Mouse (Mus musculus) ES-E14 (cell line): ENCODE measurements around the gene Snta1. TPM values are rescaled to one million over a fixed set of nuclear protein-coding genes. Genes with fewer than 3 reads are reported as not detected.

ENCODE experiments used
- DNase-seq: peaks from one replicate; pipeline ENCODE4 v3.0.0-alpha.2; 2013; ENCODE audit warnings: low read depth, low spot score
- H3K27ac ChIP-seq: 2 replicates; pipeline ENCODE4 v1.5.1; 2012; ENCODE audit warnings: low read depth, mild to moderate bottlenecking, low read length, moderate library complexity, mixed read lengths; ENCODE audit not compliant: poor library complexity, insufficient read depth, severe bottlenecking
- H3K36me3 ChIP-seq: 2 replicates; pipeline ENCODE4 v1.6.1; 2012; ENCODE audit warnings: mild to moderate bottlenecking, low read length, moderate library complexity, mixed read lengths; ENCODE audit not compliant: control insufficient read depth, poor library complexity, insufficient read depth, severe bottlenecking
- H3K4me1 ChIP-seq, 2 experiments: fragments of 150-350 bp in 1 of 2; sonication (generic) in 1 of 2; 2 replicates each; pipeline ENCODE4 v1.6.1; 2012; ENCODE audit warnings: low read length in 2 of 2, mild to moderate bottlenecking in 1 of 2, mixed read lengths in 1 of 2; ENCODE audit not compliant: control insufficient read depth in 2 of 2, insufficient read depth in 2 of 2, poor library complexity in 1 of 2
- H3K4me3 ChIP-seq, 2 experiments: fragments of 150-350 bp in 1 of 2; sonication (generic) in 1 of 2; 2 replicates each; pipeline ENCODE4 v1.5.1; 2012; ENCODE audit warnings: low read length in 2 of 2, low read depth in 1 of 2, mild to moderate bottlenecking in 1 of 2, mixed read lengths in 1 of 2; ENCODE audit not compliant: insufficient read depth in 1 of 2, poor library complexity in 1 of 2, severe bottlenecking in 1 of 2
- H3K9ac ChIP-seq: 2 replicates; pipeline ENCODE4 v1.6.1; 2012; ENCODE audit warnings: low read depth, mild to moderate bottlenecking, low read length, mixed read lengths; ENCODE audit not compliant: poor library complexity, insufficient read depth, severe bottlenecking
- H3K9me3 ChIP-seq: fragments of 150-350 bp; sonication (generic); 2 replicates; pipeline ENCODE4 v1.6.1; 2012; ENCODE audit warnings: low read depth, mild to moderate bottlenecking, low read length; ENCODE audit not compliant: control insufficient read depth, insufficient read depth
- CHD2 ChIP-seq: IDR thresholded peaks from 2 replicates; pipeline ENCODE4 v1.6.1; 2014; ENCODE audit warnings: mild to moderate bottlenecking, low read depth, low read length, inconsistent platforms
- HCFC1 ChIP-seq: IDR thresholded peaks from 2 replicates; pipeline ENCODE4 v1.6.1; 2012; ENCODE audit warnings: low read length, inconsistent platforms, borderline replicate concordance; ENCODE audit not compliant: insufficient read depth
- MAFK ChIP-seq: IDR thresholded peaks from 2 replicates; pipeline ENCODE4 v1.6.1; 2014; ENCODE audit warnings: mild to moderate bottlenecking, low read depth, low read length, inconsistent platforms; ENCODE audit not compliant: insufficient read depth
- ZC3H11A ChIP-seq: IDR thresholded peaks from 2 replicates; pipeline ENCODE4 v1.6.1; 2012; ENCODE audit warnings: low read depth, mild to moderate bottlenecking, inconsistent platforms, low read length, borderline replicate concordance
- ZNF384 ChIP-seq: IDR thresholded peaks from 2 replicates; pipeline ENCODE4 v1.6.1; 2012; ENCODE audit warnings: low read depth, low read length, inconsistent platforms
- in situ Hi-C, 2 experiments: fragments of 600-800 bp; cut with MboI; formaldehyde crosslinking; loops; one replicate each; pipeline ENCODE4 v1.15.1; 2025; ENCODE audit warnings: low sequenced_read_pairs in 2 of 2, inconsistent platforms in 1 of 2; ENCODE audit not compliant: unreplicated experiment in 2 of 2
- total RNA-seq: library from RNA; depleted of rRNA; stranded (reverse); fragments of 300-350 nt; gene quantifications from 2 replicates; pipeline ENCODE4 v1.2.3, GENCODE M21; 2012

Snta1 gene
- total RNA-seq, 1 experiment: 11.3 TPM

DNA sequence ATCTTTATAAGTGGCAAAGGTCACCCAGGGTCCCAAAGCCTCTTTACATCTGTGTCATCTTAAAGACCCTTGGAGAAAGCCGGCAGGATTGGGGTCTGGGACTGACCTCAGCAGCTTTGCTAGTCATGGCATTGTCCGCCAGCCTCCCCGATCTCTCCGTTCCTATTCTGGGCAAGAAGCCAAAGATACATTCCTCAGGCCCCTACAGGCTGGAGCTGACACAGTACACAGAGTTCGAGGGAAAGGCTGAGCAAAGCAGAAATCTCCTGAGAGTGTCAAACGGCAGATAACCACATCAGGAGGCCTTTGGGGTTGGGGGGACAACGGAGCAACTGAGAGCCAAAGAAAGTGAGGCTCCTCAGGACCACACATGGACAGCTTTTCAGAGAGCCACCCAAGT, 5.1 kb downstream of the Snta1 start:
- H3K9me3 ChIP-seq: 0 out of 2 replicates have a peak, but pooled peaks cover 4% of the 10 kb centered on the region
- in situ Hi-C loops: no loop called here
- H3K4me1 ChIP-seq: no peaks in the 10 kb centered on the region
- no peak overlapping the region for H3K27ac ChIP-seq
- no peak overlapping the region for H3K4me3 ChIP-seq
- no peak for TF ChIP-seq ZNF384
- no peak for TF ChIP-seq CHD2
- no peak for TF ChIP-seq MAFK
- TF ChIP-seq ZC3H11A: no peak
- no peak for TF ChIP-seq HCFC1
- no peak overlapping the region for H3K9ac ChIP-seq
- no peak for DNase-seq
- 0 out of 2 replicates have a peak, but pooled peaks cover 2% of the 10 kb centered on the region for H3K36me3 ChIP-seq

- no peaks in the 10 kb centered on the region for H3K4me1 ChIP-seq
- in situ Hi-C loops: no loop called here
- H3K9ac ChIP-seq: no peak overlapping the region
- DNase-seq: no peak
- H3K27ac ChIP-seq: no peak overlapping the region
- no peak overlapping the region for H3K4me3 ChIP-seq
- H3K9me3 ChIP-seq: 0 out of 2 replicates have a peak, but pooled peaks cover 3% of the 10 kb centered on the region
- 0 out of 2 replicates have a peak, but pooled peaks cover 2% of the 10 kb centered on the region for H3K36me3 ChIP-seq
- no peak for TF ChIP-seq HCFC1
- TF ChIP-seq MAFK: no peak
- no peak for TF ChIP-seq CHD2
- no peak for TF ChIP-seq ZC3H11A
- no peak for TF ChIP-seq ZNF384
Measured at GRCm38 (mm10) chr2:154401976-154402375, 5.9 kb downstream of the Snta1 start.

GRCm38 (mm10) chr2:154399325-154399724, 8.6 kb downstream of the Snta1 start:
- Histone ChIP-seq H3K9ac (no peak overlapping the region), H3K27ac (no peak overlapping the region), H3K36me3 (0 out of 2 replicates have a peak, but pooled peaks cover 2% of the 10 kb centered on the region), H3K4me3 (no peak overlapping the region), H3K4me1 (no peaks in the 10 kb centered on the region), H3K9me3 (no peaks in the 10 kb centered on the region)
- DNase-seq: no peak
- TF ChIP-seq ZNF384 (no peak), HCFC1 (no peak), MAFK (no peak), ZC3H11A (no peak), CHD2 (no peak)
- in situ Hi-C loops: no loop called here

GRCm38 (mm10) chr2:154398267-154398666, 9.6 kb downstream of the Snta1 start:
- Histone ChIP-seq H3K4me1 (no peaks in the 10 kb centered on the region), H3K9me3 (no peaks in the 10 kb centered on the region), H3K36me3 (0 out of 2 replicates have a peak, but pooled peaks cover 2% of the 10 kb centered on the region), H3K27ac (no peak overlapping the region), H3K4me3 (no peak overlapping the region), H3K9ac (no peak overlapping the region)
- TF ChIP-seq ZC3H11A: no peak
- TF ChIP-seq HCFC1: no peak
- TF ChIP-seq MAFK: no peak
- TF ChIP-seq ZNF384: no peak
- TF ChIP-seq CHD2: no peak
- DNase-seq: no peak
- in situ Hi-C loops: no loop called here

GRCm38 (mm10) chr2:154396529-154396928, 11.4 kb downstream of the Snta1 start:
- 0 out of 2 replicates have a peak, but pooled peaks cover 2% of the 10 kb centered on the region for H3K36me3 ChIP-seq
- no peak for DNase-seq

More at GRCm38 (mm10) chr2:154396529-154396928, 11.4 kb downstream of the Snta1 start:
- in situ Hi-C loops: no loop called here
- Histone ChIP-seq H3K9me3 (no peaks in the 10 kb centered on the region), H3K4me3 (no peak overlapping the region), H3K27ac (no peak overlapping the region), H3K4me1 (no peaks in the 10 kb centered on the region), H3K9ac (no peak overlapping the region)
- TF ChIP-seq ZNF384 (no peak), MAFK (no peak), HCFC1 (no peak), ZC3H11A (no peak), CHD2 (no peak)
